Mouse (Mus musculus) spleen, adult 2 months (tissue): ENCODE data around the gene Lcorl. TPM values are rescaled to one million over a fixed set of nuclear protein-coding genes. Genes with fewer than 3 reads are reported as not detected.

ENCODE experiments used
- DNase-seq, 2 experiments: peaks; one replicate each; pipeline versions ENCODE4 v3.0.0 to v3.0.0-alpha.2; 2012 to 2021; ENCODE audit warnings: low spot score in 2 of 2, low read depth in 1 of 2
- H3K27ac ChIP-seq: fragments of 200-500 bp; 2 replicates; pipeline ENCODE4 v1.5.1; 2012; ENCODE audit warnings: low read length, inconsistent platforms; ENCODE audit not compliant: insufficient read depth
- H3K27me3 ChIP-seq: fragments of 200-500 bp; 2 replicates; pipeline ENCODE4 v1.6.1; 2012; ENCODE audit warnings: mild to moderate bottlenecking, moderate library complexity, low read length, inconsistent platforms; ENCODE audit not compliant: control insufficient read depth, insufficient read depth
- H3K36me3 ChIP-seq: fragments of 200-500 bp; 2 replicates; pipeline ENCODE4 v1.6.1; 2012; ENCODE audit warnings: mild to moderate bottlenecking, low read length, inconsistent platforms; ENCODE audit not compliant: control insufficient read depth, insufficient read depth
- H3K4me1 ChIP-seq: fragments of 200-500 bp; 2 replicates; pipeline ENCODE4 v1.6.1; 2011; ENCODE audit warnings: inconsistent platforms; ENCODE audit not compliant: control insufficient read depth, insufficient read depth, insufficient read length
- H3K4me3 ChIP-seq: fragments of 200-500 bp; 2 replicates; pipeline ENCODE4 v1.5.1; 2011; ENCODE audit warnings: mild to moderate bottlenecking, inconsistent platforms; ENCODE audit not compliant: insufficient read depth, insufficient read length; ENCODE audit errors: extremely low read depth
- CTCF ChIP-seq: fragments of 200-500 bp; IDR thresholded peaks from 2 replicates; pipeline ENCODE4 v1.5.1; 2011; ENCODE audit warnings: mild to moderate bottlenecking, inconsistent platforms; ENCODE audit not compliant: insufficient read depth, insufficient read length, insufficient replicate concordance; ENCODE audit errors: extremely low read depth
- POLR2A ChIP-seq: fragments of 200-500 bp; IDR thresholded peaks from 2 replicates; pipeline ENCODE4 v1.6.1; 2011; ENCODE audit warnings: low read depth, low read length, inconsistent platforms
- WGBS: fragments of 180-500 bp; shearing (Covaris S2); methylation state at CpG from one replicate; pipeline ENCODE4 v1.1.7; 2018; 5-methylcytosine and 5-hydroxymethylcytosine counted together
- polyA plus RNA-seq: library from polyadenylated mRNA; depleted of rRNA; stranded (reverse); fragments of >200 nt; gene quantifications from 2 replicates; pipeline ENCODE4 v1.2.3, GENCODE M21; 2012

Lcorl gene
- polyA plus RNA-seq, 1 experiment: 0.50 TPM

- TF ChIP-seq CTCF (no peak), POLR2A (no peak)
- WGBS: 71% methylated on average over 4 of the region's 4 CpGs
- H3K36me3 ChIP-seq: no peaks in the 10 kb centered on the region
Measured at GRCm38 (mm10) chr5:45811527-45811926, 45.9 kb downstream of the Lcorl start.

GRCm38 (mm10) chr5:45791864-45792263, 65.6 kb downstream of the Lcorl start:
- Histone ChIP-seq H3K27ac (no peak overlapping the region), H3K36me3 (no peaks in the 10 kb centered on the region), H3K4me3 (no peak overlapping the region), H3K27me3 (no peaks in the 10 kb centered on the region), H3K4me1 (peaks cover 2% of the 10 kb centered on the region; the same call in 1 of the 2 replicates)
- DNase-seq: no peak
- 96% methylated on average over 7 of the region's 7 CpGs for WGBS
- TF ChIP-seq CTCF: no peak
- TF ChIP-seq POLR2A: no peak

More at GRCm38 (mm10) chr5:45811527-45811926, 45.9 kb downstream of the Lcorl start:
- no peak overlapping the region for H3K4me3 ChIP-seq
- no peak overlapping the region for H3K27ac ChIP-seq
- no peaks in the 10 kb centered on the region for H3K4me1 ChIP-seq
- no peaks in the 10 kb centered on the region for H3K27me3 ChIP-seq
- DNase-seq: no peak

GRCm38 (mm10) chr5:45790221-45790620, 67.2 kb downstream of the Lcorl start:
- DNase-seq: no peak
- 95% methylated on average over 4 of the region's 4 CpGs for WGBS
- H3K27me3 ChIP-seq: no peaks in the 10 kb centered on the region
- TF ChIP-seq POLR2A: no peak
- no peak for TF ChIP-seq CTCF
- H3K4me1 ChIP-seq: peaks cover 2% of the 10 kb centered on the region; the same call in 1 of the 2 replicates
- no peaks in the 10 kb centered on the region for H3K36me3 ChIP-seq
- no peak overlapping the region for H3K27ac ChIP-seq
- H3K4me3 ChIP-seq: no peak overlapping the region

- H3K27ac ChIP-seq: no peak overlapping the region
- H3K27me3 ChIP-seq: no peaks in the 10 kb centered on the region
- WGBS: 89% methylated on average over 4 of the region's 4 CpGs
- H3K4me3 ChIP-seq: no peak overlapping the region
- H3K4me1 ChIP-seq: no peaks in the 10 kb centered on the region
- no peaks in the 10 kb centered on the region; the same call in 1 of the 2 replicates for H3K36me3 ChIP-seq
- no peak for DNase-seq
- TF ChIP-seq CTCF (no peak), POLR2A (no peak)
Measured at GRCm38 (mm10) chr5:45757502-45758121, 99.8 kb downstream of the Lcorl start.

GRCm38 (mm10) chr5:45737911-45738310, 119.5 kb downstream of the Lcorl start:
- peaks cover 6% of the 10 kb centered on the region for H3K36me3 ChIP-seq
- no peak overlapping the region for H3K4me3 ChIP-seq
- H3K4me1 ChIP-seq: no peaks in the 10 kb centered on the region
- no peak for TF ChIP-seq POLR2A
- TF ChIP-seq CTCF: no peak
- WGBS: 64% methylated on average over 1 of the region's 1 CpGs
- H3K27me3 ChIP-seq: no peaks in the 10 kb centered on the region
- DNase-seq: no peak
- H3K27ac ChIP-seq: no peak overlapping the region

- Histone ChIP-seq H3K27me3 (no peaks in the 10 kb centered on the region), H3K4me3 (no peak overlapping the region), H3K4me1 (no peaks in the 10 kb centered on the region), H3K36me3 (peaks cover 4% of the 10 kb centered on the region), H3K27ac (no peak overlapping the region)
- TF ChIP-seq POLR2A: no peak
- TF ChIP-seq CTCF: no peak
- WGBS: 91% methylated on average over 2 of the region's 2 CpGs
- no peak for DNase-seq
Measured at GRCm38 (mm10) chr5:45733751-45734150, 123.7 kb downstream of the Lcorl start.

GRCm38 (mm10) chr5:45718848-45719488, 138.4 kb downstream of the Lcorl start:
- TF ChIP-seq POLR2A (no peak), CTCF (no peak)
- Histone ChIP-seq H3K36me3 (no peaks in the 10 kb centered on the region), H3K4me1 (no peaks in the 10 kb centered on the region), H3K27ac (no peak overlapping the region), H3K27me3 (no peaks in the 10 kb centered on the region), H3K4me3 (no peak overlapping the region)
- WGBS: 39% methylated on average over 6 of the region's 6 CpGs
- DNase-seq: no peak
